Mouse (Mus musculus): ENCODE measurements around the gene Tubgcp6. TPM values are rescaled to one million over a fixed set of nuclear protein-coding genes. Genes with fewer than 3 reads are reported as not detected.

Gene Tubgcp6
- total RNA-seq, 2 experiments from 2014 or later: 31.4 to 34.6 TPM

- no peak for DNase-seq (ENCODE audit: low spot score in 2 of 2)
Observed at GRCm38 (mm10) chr15:89143134-89143533, 20.2 kb upstream of the Tubgcp6 start.

DNA sequence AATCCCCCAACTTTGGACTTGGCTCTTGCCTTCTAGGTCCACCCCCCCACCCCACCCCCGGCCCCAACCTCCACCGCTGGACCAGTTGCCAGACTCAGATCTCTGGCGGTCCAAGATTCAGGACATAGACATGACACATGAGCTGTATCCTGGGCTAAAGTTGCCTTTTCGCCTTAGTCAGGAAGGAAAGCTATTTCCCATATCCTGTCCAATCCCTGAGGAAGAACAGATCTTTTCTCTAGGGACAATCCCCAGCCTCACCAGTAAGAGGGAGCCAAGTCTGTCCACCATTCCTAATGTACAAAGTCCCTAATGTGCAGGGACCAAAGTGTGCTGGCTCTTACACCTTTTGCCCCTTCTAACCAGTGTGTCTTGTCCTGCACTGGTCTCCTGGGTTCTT lies 19.0 kb upstream of the Tubgcp6 start:
- DNase-seq (ENCODE audit: low spot score in 2 of 2): no peak

DNA sequence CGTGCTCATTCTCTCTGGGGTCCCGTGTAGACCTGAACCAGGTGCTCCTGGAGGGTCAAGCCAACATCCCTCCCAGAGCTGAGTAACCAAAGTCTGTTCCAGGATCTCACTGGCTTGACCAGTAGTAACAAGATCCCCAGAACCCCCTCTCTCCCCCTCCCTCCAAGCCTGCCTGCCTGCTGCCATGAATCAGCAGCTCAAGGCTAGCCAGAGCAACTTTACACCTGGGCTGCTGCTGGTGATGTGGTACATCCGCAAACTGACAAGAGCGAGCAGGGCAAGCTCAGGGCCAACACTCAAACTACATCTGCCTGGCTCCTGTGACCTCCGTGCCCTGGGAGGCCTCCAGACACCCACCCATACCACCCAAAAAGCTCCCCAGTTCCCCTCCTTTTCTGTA lies 18.5 kb upstream of the Tubgcp6 start:
- DNase-seq (ENCODE audit: low spot score in 2 of 2): no peak

- peak; percentile 31 to 36 for DNase-seq (ENCODE audit: low spot score in 2 of 2)
Observed at GRCm38 (mm10) chr15:89140659-89141252, 17.8 kb upstream of the Tubgcp6 start, which contains the start of gene Mapk12. Mapk12 (minus strand) TSS chr15:89140703.

- DNase-seq (ENCODE audit: low spot score in 2 of 2): peak; percentile 75 to 85
Observed at GRCm38 (mm10) chr15:89140048-89140658, 17.2 kb upstream of the Tubgcp6 start.

GRCm38 (mm10) chr15:89138531-89138930 lies 15.6 kb upstream of the Tubgcp6 start:
- no peak for DNase-seq (ENCODE audit: low spot score in 2 of 2)

- no peak for DNase-seq (ENCODE audit: low spot score in 2 of 2)
Observed at GRCm38 (mm10) chr15:89138046-89138405, 15.1 kb upstream of the Tubgcp6 start.

DNA sequence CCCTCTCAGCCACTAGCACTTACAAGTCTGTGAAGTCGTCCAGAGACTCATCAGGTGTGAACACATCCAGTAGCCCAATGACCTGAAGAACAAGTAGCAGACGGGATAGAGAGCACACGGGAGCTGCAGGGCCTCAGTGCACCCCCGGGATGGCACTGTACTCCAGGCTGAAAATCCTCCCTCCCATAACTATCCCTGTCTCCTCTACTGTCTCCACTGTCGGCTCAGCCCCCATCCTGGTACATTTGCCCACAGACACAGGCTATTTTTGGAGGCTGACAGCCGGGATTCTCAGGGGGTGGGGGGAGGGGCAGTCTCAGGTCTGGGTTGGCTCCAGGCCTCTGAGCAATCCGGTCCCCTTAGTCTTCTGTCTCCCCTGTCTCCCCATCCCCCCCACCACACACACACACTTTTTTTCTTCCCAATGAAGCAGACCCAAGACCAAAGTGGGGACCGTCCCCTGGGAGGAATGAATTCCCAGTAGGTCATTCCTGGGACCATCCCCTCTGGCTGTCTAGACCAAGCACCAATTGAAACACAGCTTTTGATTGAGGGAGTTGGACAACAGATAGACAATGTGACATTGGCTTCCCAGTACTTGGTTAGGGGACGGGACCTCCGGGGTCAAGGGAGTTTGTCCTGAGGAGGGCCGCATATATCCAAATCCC lies 14.6 kb upstream of the Tubgcp6 start:
- no peak for DNase-seq (ENCODE audit: low spot score in 2 of 2)

- DNase-seq (ENCODE audit: low spot score in 2 of 2): no peak
Observed at GRCm38 (mm10) chr15:89136461-89137155, 13.7 kb upstream of the Tubgcp6 start.

- no peak for DNase-seq (ENCODE audit: low spot score in 2 of 2)
Observed at GRCm38 (mm10) chr15:89131316-89131715, 8.4 kb upstream of the Tubgcp6 start.

- no peak for DNase-seq (ENCODE audit: low spot score in 2 of 2)
Observed at GRCm38 (mm10) chr15:89130245-89130644, 7.3 kb upstream of the Tubgcp6 start.

DNA sequence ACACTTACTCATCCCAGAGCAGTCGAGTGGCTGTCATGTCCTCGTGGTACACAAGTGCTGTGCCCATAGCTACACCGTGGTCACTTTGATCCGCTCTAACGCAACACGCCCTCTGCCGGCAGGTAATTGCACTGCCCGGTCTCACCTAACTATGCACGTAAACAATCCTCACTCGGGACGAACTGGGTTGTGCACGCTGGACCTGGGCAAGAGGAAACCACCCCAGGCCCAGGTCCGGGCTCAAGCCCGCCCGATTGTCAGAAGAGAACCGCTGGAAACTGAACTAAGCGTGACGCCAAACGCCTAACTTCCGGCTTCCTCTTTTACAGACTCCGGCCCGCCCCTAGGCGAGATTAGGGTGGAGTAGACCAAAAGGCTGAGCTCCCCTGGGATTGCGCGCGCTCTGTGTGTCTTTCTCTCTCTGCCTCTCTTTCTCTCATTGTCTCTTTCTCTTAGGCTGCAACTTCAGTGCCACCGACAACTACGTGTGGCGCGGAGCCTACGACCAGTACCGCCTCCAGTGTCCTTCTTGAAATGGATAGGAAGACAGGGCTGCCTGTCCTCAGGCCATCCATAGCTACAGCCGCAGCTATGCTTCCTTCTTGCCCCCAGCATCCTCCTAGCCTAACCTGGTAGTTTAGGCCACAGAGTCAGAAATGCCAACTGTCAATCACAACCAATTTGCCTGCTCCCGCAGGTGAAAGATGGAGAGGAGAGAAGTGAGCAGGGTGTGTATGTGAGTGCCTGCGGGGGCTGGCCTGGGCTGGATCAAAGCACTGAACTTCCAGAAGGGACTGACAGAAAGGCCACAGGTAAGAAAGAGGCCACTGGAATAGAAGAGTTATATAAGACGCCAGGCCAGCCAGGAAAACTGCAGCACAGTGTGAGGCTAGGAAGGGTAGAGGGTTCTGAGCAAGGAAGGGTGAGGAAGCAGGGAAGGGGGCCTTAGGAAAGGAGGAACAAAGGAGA lies 5.8 kb upstream of the Tubgcp6 start, which contains the start of gene Hdac10:
Hdac10 (minus strand) TSS at position 319 of the 969 bp plus-strand sequence.
- DNase-seq (ENCODE audit: low spot score in 2 of 2): peak; percentile 85 to 87

DNA sequence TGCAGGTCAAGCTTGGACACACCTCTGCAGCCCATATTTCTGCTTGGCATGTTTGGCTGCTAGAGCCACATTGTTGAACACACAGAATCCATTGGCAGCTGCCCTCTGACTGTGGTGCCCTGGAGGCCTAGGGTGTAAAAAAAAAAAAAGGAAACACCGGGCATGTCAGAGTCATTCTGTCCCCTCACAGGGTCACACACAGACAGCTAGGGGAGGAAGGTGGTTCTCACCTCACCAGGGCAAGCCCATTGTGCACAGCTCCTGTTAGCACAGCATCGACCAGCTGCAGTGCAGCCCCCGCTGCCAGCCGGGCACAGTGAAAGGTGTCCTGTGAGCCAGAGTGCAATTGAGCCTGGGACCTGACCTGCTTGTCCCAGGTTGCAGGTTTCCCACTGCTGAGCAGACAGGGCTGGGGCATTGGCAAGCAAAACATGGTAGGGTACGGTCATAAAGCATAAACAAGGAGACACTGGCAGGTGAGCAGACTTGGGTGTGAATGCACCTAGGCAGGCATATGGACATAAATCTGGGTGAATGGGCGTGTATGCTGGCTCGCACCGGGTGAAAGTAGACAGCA lies 4.5 kb upstream of the Tubgcp6 start:
- DNase-seq (ENCODE audit: low spot score in 2 of 2): no peak

DNA sequence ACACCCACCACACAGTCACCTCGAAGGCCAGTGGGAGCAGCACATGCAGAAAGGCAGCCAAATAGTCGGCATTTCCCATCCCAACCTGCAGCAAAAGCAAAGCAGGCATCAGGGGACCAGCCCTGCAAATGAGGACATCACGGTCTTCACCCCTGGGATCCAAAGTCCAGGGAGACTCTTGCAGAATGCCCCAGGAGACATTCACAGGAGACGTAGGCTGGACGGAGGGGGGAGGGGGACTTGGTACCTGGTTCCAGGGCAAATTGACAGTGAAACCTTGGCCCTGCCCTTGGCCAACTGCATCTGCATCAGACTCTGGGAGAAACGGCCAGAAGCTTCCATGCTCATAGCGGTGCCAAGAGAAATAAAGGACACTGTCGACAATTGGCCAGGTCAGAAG lies 3.7 kb upstream of the Tubgcp6 start:
- no peak for DNase-seq (ENCODE audit: low spot score in 2 of 2)

DNA sequence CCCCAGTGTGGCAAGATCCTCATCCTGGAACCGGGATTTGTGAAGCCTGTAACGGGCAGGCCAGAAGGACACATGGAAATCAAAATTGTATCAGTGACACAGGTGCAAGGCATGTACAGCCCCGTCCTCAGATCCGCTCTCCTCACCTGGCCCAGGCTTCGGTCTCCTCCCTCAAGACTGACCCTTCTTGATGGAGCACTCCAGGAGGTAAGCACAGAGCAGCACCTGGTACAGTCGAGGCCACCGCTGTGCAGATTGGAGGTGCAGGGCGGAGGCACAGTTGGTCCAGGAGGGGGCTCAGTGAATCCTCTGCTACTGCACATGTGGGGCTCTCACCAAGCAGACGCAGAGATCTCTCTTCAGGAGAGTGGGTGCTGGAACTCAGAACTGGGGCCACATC lies 2.4 kb upstream of the Tubgcp6 start:
- no peak for DNase-seq (ENCODE audit: low spot score in 2 of 2)

GRCm38 (mm10) chr15:89124312-89124711 lies 1.4 kb upstream of the Tubgcp6 start:
- no peak for DNase-seq (ENCODE audit: low spot score in 2 of 2)

- DNase-seq (ENCODE audit: low spot score in 2 of 2): peak; percentile 66 to 71
Observed at GRCm38 (mm10) chr15:89123595-89123994, 683 bp upstream of the Tubgcp6 start.

GRCm38 (mm10) chr15:89118007-89118406 lies 4.9 kb downstream of the Tubgcp6 start:
- no peak for DNase-seq (ENCODE audit: low spot score in 2 of 2)

GRCm38 (mm10) chr15:89110147-89110546 lies 12.8 kb downstream of the Tubgcp6 start:
- DNase-seq (ENCODE audit: low spot score in 2 of 2): no peak

DNA sequence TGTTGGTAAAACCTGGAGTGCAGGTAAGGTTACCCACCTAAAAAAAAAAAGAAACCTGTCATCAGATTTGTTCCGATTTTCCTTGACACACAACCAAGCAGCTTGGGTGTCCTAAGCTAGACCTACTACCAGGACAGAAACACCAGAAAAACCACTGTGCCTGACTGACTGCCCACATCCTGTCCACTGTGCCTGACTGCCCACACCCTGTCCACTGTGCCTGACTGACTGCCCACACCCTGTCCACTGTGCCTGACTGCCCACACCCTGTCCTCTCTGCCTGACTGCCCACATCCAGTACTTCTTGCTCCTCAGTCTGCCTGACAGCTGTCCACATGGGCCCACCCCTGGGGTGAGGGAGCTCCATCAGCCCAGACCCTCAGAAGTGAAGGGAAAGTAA lies 15.9 kb downstream of the Tubgcp6 start:
- no peak for DNase-seq (ENCODE audit: low spot score in 2 of 2)

All from left cerebral cortex, adult 18-20 months (tissue).